Mouse (Mus musculus) hindbrain, embryonic 12.5 days (tissue): Measurements from ENCODE around the gene Nucb1. TPM values are rescaled to one million over a fixed set of nuclear protein-coding genes. Genes with fewer than 3 reads are reported as not detected.
"Not testable (repeated sequence)": the region's sequence is repeated elsewhere in the genome, so short reads cannot be mapped to it uniquely, and the experiment has no call there.

ENCODE experiments used
- ATAC-seq: fragments of 200-750 bp; cut with Nextera tagmentation; 2 replicates; pipeline ENCODE4 v1.8.0; 2017; ENCODE audit warnings: moderate TSS enrichment; ENCODE audit not compliant: low FRiP score
- H3K27ac ChIP-seq: fragments of 300-500 bp; sonication (generic); 2 replicates; pipeline ENCODE4 v1.5.1; 2016; ENCODE audit warnings: mild to moderate bottlenecking
- H3K27me3 ChIP-seq: fragments of 300-500 bp; sonication (generic); 2 replicates; pipeline ENCODE4 v1.6.1; 2016; ENCODE audit warnings: mild to moderate bottlenecking
- H3K36me3 ChIP-seq: fragments of 300-500 bp; sonication (generic); 2 replicates; pipeline ENCODE4 v1.6.1; 2016; ENCODE audit warnings: mild to moderate bottlenecking
- H3K4me1 ChIP-seq: fragments of 300-500 bp; sonication (generic); 2 replicates; pipeline ENCODE4 v1.6.1; 2016
- H3K4me2 ChIP-seq: fragments of 300-500 bp; sonication (generic); replicated peaks from 2 replicates; pipeline ENCODE4 v1.6.1; 2016; ENCODE audit warnings: mild to moderate bottlenecking
- H3K4me3 ChIP-seq: fragments of 300-500 bp; sonication (generic); 2 replicates; pipeline ENCODE4 v1.5.1; 2016; ENCODE audit warnings: mild to moderate bottlenecking
- H3K9ac ChIP-seq: fragments of 300-500 bp; sonication (generic); 2 replicates; pipeline ENCODE4 v1.6.1; 2016; ENCODE audit warnings: mild to moderate bottlenecking, moderate library complexity
- H3K9me3 ChIP-seq: fragments of 300-500 bp; sonication (generic); replicated peaks from 2 replicates; pipeline ENCODE4 v1.6.1; 2016; ENCODE audit warnings: mild to moderate bottlenecking
- WGBS: fragments of 180-500 bp; shearing (Covaris S2); methylation state at CpG from one replicate; pipeline ENCODE4 v1.1.7; 2016; 5-methylcytosine and 5-hydroxymethylcytosine counted together
- polyA plus RNA-seq: library from polyadenylated mRNA; unstranded; fragments of >200 nt; fragmentation: Nextera tagmentation; extraction: Ambion mirVana; gene quantifications from 2 replicates; pipeline ENCODE4 v1.2.1, GENCODE M21; 2016

Gene Nucb1
- polyA plus RNA-seq, 1 experiment from 2014 or later: 147 TPM

- peaks cover 11% of the 10 kb centered on the region for H3K4me1 ChIP-seq
- ATAC-seq, H3K27me3 ChIP-seq, H3K4me2 ChIP-seq, H3K27ac ChIP-seq, H3K9me3 ChIP-seq, H3K9ac ChIP-seq, H3K36me3 ChIP-seq, H3K4me3 ChIP-seq: not testable (repeated sequence)
- WGBS: 92% methylated on average over 5 of the region's 5 CpGs
These were observed 25.2 kb downstream of the Nucb1 start for GRCm38 (mm10) chr7:45484985-45485384.

GRCm38 (mm10) chr7:45482166-45482565 is 28.0 kb downstream of the Nucb1 start:
- Histone ChIP-seq H3K27ac (no peak overlapping the region), H3K4me3 (no peak overlapping the region), H3K27me3 (no peaks in the 10 kb centered on the region), H3K36me3 (no peaks in the 10 kb centered on the region), H3K9ac (no peak overlapping the region), H3K4me2 (no peak overlapping the region), H3K9me3 (no peaks in the 10 kb centered on the region), H3K4me1 (no peaks in the 10 kb centered on the region)
- 93% methylated on average over 1 of the region's 1 CpGs for WGBS
- no peak for ATAC-seq

GRCm38 (mm10) chr7:45481374-45481927 is 28.8 kb downstream of the Nucb1 start, which contains the start of gene Tulp2:
Tulp2 (plus strand) TSS chr7:45481877.
- 53% methylated on average over 15 of the region's 15 CpGs for WGBS

GRCm38 (mm10) chr7:45480310-45480709 is 29.9 kb downstream of the Nucb1 start:
- ATAC-seq, H3K4me3 ChIP-seq, H3K9me3 ChIP-seq, H3K4me2 ChIP-seq, H3K4me1 ChIP-seq, H3K27me3 ChIP-seq, H3K9ac ChIP-seq, H3K27ac ChIP-seq, H3K36me3 ChIP-seq: not testable (repeated sequence)
- 72% methylated on average over 4 of the region's 4 CpGs for WGBS

More at GRCm38 (mm10) chr7:45481374-45481927, 28.8 kb downstream of the Nucb1 start, which contains the start of gene Tulp2:
- Histone ChIP-seq H3K9me3 (no peaks in the 10 kb centered on the region), H3K27ac (no peak within 1 kb of the TSS), H3K4me3 (no peak within 1 kb of the TSS), H3K4me2 (no peak within 1 kb of the TSS), H3K27me3 (no peaks in the 10 kb centered on the region), H3K36me3 (no peaks in the 10 kb centered on the region), H3K9ac (no peak within 1 kb of the TSS), H3K4me1 (no peaks in the 10 kb centered on the region)
- ATAC-seq: peak; percentile 77

GRCm38 (mm10) chr7:45478774-45479173 is 31.4 kb downstream of the Nucb1 start:
- Histone ChIP-seq H3K27me3 (no peaks in the 10 kb centered on the region), H3K9ac (no peak overlapping the region), H3K4me1 (0 out of 2 replicates have a peak, but pooled peaks cover 3% of the 10 kb centered on the region), H3K9me3 (no peaks in the 10 kb centered on the region), H3K4me3 (no peak overlapping the region), H3K27ac (no peak overlapping the region), H3K36me3 (no peaks in the 10 kb centered on the region), H3K4me2 (no peak overlapping the region)
- ATAC-seq: no peak
- 94% methylated on average over 7 of the region's 7 CpGs for WGBS

- WGBS: 10% methylated on average over 3 of the region's 3 CpGs
- Histone ChIP-seq H3K9me3 (no peaks in the 10 kb centered on the region), H3K9ac (no peak overlapping the region), H3K27me3 (no peaks in the 10 kb centered on the region), H3K4me2 (no peak overlapping the region), H3K4me3 (no peak overlapping the region), H3K27ac (no peak overlapping the region), H3K4me1 (0 out of 2 replicates have a peak, but pooled peaks cover 3% of the 10 kb centered on the region), H3K36me3 (no peaks in the 10 kb centered on the region)
- ATAC-seq: no peak
These were observed 33.2 kb downstream of the Nucb1 start for GRCm38 (mm10) chr7:45477003-45477402.

- ATAC-seq: no peak
- Histone ChIP-seq H3K4me2 (no peak overlapping the region), H3K9ac (no peak overlapping the region), H3K9me3 (no peaks in the 10 kb centered on the region), H3K4me3 (no peak overlapping the region), H3K27me3 (no peaks in the 10 kb centered on the region), H3K27ac (no peak overlapping the region), H3K36me3 (no peaks in the 10 kb centered on the region), H3K4me1 (0 out of 2 replicates have a peak, but pooled peaks cover 3% of the 10 kb centered on the region)
- 62% methylated on average over 1 of the region's 1 CpGs for WGBS
These were observed 33.8 kb downstream of the Nucb1 start for GRCm38 (mm10) chr7:45476453-45476852.

- Histone ChIP-seq H3K27me3 (no peaks in the 10 kb centered on the region), H3K4me2 (peak overlapping the region; percentile 26), H3K4me3 (no peak overlapping the region; the same call in 1 of the 2 replicates), H3K36me3 (no peaks in the 10 kb centered on the region), H3K4me1 (0 out of 2 replicates have a peak, but pooled peaks cover 3% of the 10 kb centered on the region), H3K9me3 (no peaks in the 10 kb centered on the region), H3K27ac (no peak overlapping the region), H3K9ac (peak overlapping the region; percentile 23; the same call in 1 of the 2 replicates)
- WGBS: 73% methylated on average over 16 of the region's 16 CpGs
- no peak for ATAC-seq
These were observed 34.8 kb downstream of the Nucb1 start for GRCm38 (mm10) chr7:45475291-45475969.

GRCm38 (mm10) chr7:45470869-45471268 is 39.3 kb downstream of the Nucb1 start:
- H3K4me2 ChIP-seq: no peak overlapping the region
- no peak overlapping the region for H3K4me3 ChIP-seq
- H3K9ac ChIP-seq: no peak overlapping the region
- H3K4me1 ChIP-seq: peaks cover 9% of the 10 kb centered on the region
- H3K27ac ChIP-seq: no peak overlapping the region
- no peaks in the 10 kb centered on the region for H3K27me3 ChIP-seq
- no peaks in the 10 kb centered on the region for H3K9me3 ChIP-seq
- 5% methylated on average over 3 of the region's 3 CpGs for WGBS
- H3K36me3 ChIP-seq: no peaks in the 10 kb centered on the region
- no peak for ATAC-seq

- peak overlapping the region; percentile 88 for H3K9ac ChIP-seq
- peaks cover 33% of the 10 kb centered on the region for H3K36me3 ChIP-seq
- H3K4me3 ChIP-seq: peak overlapping the region; percentile 73
- no peaks in the 10 kb centered on the region for H3K9me3 ChIP-seq
- H3K4me2 ChIP-seq: peak overlapping the region; percentile 94
- ATAC-seq: peak; percentile 35
- no peaks in the 10 kb centered on the region for H3K27me3 ChIP-seq
- no peak overlapping the region for H3K27ac ChIP-seq
- 32% methylated on average over 7 of the region's 7 CpGs for WGBS
- peaks cover 17% of the 10 kb centered on the region for H3K4me1 ChIP-seq
These were observed 43.0 kb downstream of the Nucb1 start for GRCm38 (mm10) chr7:45467090-45467670.

GRCm38 (mm10) chr7:45466283-45467089 is 43.7 kb downstream of the Nucb1 start, which contains the start of gene Bax:
Bax (minus strand) TSS chr7:45466898.
- Histone ChIP-seq H3K4me2 (peak within 1 kb of the TSS; percentile 94), H3K27me3 (no peaks in the 10 kb centered on the region), H3K36me3 (peaks cover 40% of the 10 kb centered on the region), H3K4me3 (peak within 1 kb of the TSS; percentile 73), H3K9ac (peak within 1 kb of the TSS; percentile 88), H3K27ac (peak within 1 kb of the TSS; percentile 75), H3K4me1 (peaks cover 24% of the 10 kb centered on the region), H3K9me3 (no peaks in the 10 kb centered on the region)
- ATAC-seq: peak; percentile 71
- WGBS: under 1% methylated on average over 58 of the region's 58 CpGs

- Histone ChIP-seq H3K36me3 (peaks cover 41% of the 10 kb centered on the region), H3K4me2 (peak overlapping the region; percentile 94), H3K9ac (peak overlapping the region; percentile 88), H3K4me3 (peak overlapping the region; percentile 73), H3K27ac (no peak overlapping the region; the same call in 1 of the 2 replicates), H3K4me1 (peaks cover 33% of the 10 kb centered on the region), H3K9me3 (no peaks in the 10 kb centered on the region), H3K27me3 (no peaks in the 10 kb centered on the region)
- WGBS: 77% methylated on average over 9 of the region's 9 CpGs
- ATAC-seq: 0 out of 2 replicates have a peak, but pooled peaks have one; percentile 17
These were observed 44.7 kb downstream of the Nucb1 start for GRCm38 (mm10) chr7:45465549-45465948.
